Mouse (Mus musculus): ENCODE measurements around the gene 6430531B16Rik.

DNA sequence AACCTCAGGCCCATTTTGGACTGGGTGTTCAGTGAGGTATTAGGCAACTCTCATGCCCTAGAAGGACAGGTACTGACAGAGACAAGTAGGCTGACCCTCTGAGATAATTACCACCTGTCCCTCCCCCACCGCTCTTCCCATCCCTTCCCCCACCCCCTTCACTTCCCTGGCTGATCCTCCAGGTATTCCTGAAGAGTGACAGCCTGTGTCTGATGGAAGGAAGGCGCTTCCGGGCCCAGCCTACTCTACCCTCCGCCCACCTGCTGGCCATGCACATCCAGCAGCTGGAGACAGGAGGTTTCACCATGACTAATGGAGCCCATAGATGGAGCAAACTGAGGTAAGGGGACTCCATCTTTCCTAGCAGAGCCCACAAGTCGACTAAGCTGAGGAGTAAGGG, 40.7 kb downstream of the 6430531B16Rik start:
- TF ChIP-seq CTCF (IDR thresholded peaks at IDR 0.05; ENCODE audit: low read depth) (no peak), EP300 (IDR thresholded peaks at IDR 0.05; ENCODE audit: low read depth) (no peak)

Data from liver, embryonic 14.5 days (tissue).